Mouse (Mus musculus) megakaryocyte, embryonic 14.5 days (primary cell): ENCODE data around the gene RPS10-NUDT3.

Experiments
- FLI1 ChIP-seq: IDR thresholded peaks from 2 replicates; pipeline ENCODE4 v1.6.1; 2012; ENCODE audit warnings: low read length, inconsistent platforms, mixed read lengths
- GATA1 ChIP-seq: IDR thresholded peaks from 3 replicates; pipeline ENCODE4 v1.6.1; 2012; ENCODE audit warnings: mixed read lengths, low read length, inconsistent platforms, borderline replicate concordance

DNA sequence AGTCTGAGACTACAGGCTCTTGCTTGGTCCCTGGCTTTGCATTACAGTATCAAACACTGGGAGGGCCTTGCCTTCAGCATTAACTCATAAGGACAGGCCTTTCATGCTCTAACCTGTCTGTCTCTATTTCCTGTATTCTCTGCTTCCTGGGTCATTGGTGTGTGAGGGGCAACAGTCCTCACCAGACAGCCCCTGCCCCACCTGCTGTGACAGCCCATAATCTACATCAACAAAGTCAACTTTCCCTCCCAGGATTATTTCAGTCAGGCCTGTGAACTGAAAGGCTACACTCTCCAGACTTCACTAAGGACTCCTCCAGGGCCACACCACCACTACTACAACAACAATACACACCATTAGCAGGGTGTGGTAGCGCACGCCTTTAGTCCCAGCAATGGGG lies 32.0 kb downstream of the RPS10-NUDT3 start:
- no peak for TF ChIP-seq GATA1
- TF ChIP-seq FLI1 = no peak
